Mouse (Mus musculus): ENCODE data around the gene Tmem43.

GRCm38 (mm10) chr6:91518454-91519020 is 45.0 kb downstream of the Tmem43 start:
- TF ChIP-seq CTCF (IDR thresholded peaks at IDR 0.05; ENCODE audit: extremely low read depth, insufficient read depth, low read length) (no peak), POLR2A (IDR thresholded peaks at IDR 0.05; ENCODE audit: extremely low read depth, insufficient read depth, low read length) (no peak)
